Mouse (Mus musculus) inflammation-experienced regulatory T-cells, adult 6 months (primary cell): ENCODE measurements at regions not wholly inside any gene's neighbourhood (a gene's known extent, or its start where the extent isn't known, plus 50 kb on each side); places are given as distances from the start of the nearest gene placed in this dataset.
"Not testable (repeated sequence)": the region's sequence is repeated elsewhere in the genome, so short reads cannot be mapped to it uniquely, and the experiment has no call there.

Source experiments
- ATAC-seq: one replicate; pipeline ENCODE4 v1.8.0; 2017

DNA sequence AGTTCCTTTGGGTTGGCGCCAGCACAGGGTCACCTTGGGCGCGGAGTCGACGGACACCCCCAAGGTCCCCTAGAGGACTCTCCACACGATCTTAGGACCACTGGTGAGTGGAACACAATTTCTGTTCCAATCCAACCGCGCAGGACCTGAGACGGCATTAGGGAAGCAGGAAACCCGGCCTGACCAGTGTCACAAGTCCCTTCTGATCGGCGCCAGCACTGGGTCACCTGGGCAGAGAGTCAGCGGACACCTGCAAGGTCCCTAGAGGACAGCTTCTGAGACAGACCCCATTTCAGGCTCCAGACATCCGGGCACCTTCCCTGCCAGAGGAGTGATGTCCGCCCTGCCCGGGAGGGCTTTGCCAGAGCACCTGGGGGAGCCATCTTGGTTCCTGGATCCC is 74.2 kb upstream of the Cdh13 start:
- ATAC-seq: not testable (repeated sequence)

DNA sequence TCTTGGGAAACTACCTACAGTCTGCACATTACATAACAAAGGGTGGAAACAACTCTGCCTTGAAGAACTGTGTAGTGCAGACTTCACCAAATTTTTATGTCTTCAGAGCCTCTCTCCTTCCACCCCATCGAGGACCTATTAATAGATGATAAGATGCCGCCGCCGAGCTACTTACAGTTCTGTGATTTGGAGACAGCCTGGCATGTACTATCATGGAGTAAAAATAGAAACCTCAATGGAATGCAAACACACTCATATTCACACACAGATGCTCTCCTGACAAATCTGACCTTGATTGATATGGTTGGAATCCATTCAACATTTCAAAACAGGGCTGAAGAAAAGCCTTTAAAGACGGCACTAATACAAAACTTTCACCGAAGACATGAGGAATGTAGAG is 92.7 kb upstream of the Cdh13 start:
- ATAC-seq: no peak

DNA sequence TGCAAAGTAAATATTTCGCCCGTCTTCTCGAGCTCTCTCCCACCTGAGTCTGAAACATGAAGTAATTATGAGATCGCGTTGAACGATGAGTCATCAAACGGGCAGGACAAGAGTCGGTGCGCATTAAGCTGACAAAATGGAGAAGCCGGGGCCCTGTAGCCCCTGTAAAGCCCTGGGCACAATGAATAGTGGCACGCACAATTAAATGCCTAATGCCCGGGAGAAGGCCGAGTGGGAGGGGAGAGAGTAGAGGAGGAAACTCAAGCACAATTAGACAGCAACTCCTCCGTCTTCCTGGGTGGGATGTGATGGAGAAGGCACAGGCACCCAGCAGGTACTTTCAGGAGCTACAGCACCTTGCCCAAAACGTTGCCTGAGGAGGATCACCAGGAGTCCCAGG is 94.3 kb upstream of the Cdh13 start:
- no peak for ATAC-seq

DNA sequence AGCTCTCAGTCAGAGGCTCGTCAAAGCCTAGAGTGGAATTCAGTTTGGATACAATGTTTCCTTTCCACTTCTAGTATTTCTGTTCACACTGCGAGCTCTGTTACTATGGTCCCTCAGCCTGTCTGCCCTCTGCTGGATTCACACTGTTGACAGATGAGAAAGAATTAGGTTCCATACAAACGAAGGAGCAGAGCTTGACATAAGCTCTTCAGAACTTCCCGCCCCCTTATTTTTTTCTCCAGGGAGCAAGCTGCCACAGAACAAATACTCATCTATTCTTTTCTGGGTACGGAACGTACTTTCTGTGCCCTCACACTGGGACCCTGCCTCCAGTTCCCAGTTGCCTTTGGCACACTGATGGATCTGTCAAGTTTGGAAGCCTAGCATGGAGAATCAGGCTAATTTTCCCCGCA is 114.5 kb upstream of the Cdh13 start:
- no peak for ATAC-seq

DNA sequence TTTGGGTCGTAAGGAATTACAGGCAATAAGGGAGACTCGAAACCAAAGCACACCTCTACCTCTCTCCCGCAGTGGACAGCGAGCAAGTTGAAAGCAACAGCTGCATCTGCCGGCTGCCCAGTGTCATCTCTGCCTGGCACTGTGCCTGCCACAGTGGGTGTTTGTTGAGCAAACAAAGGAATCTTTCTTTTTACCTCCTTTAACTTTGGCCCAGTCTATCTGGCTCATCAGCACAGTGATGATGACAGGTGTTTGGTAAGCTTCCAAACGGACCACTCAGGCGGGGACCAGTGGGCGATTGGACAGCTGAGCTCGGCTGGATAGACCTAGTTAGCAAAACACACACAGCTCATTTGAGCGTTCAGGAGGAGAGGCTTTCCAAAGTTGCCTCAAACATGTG is 121.4 kb upstream of the Cdh13 start:
- no peak for ATAC-seq

DNA sequence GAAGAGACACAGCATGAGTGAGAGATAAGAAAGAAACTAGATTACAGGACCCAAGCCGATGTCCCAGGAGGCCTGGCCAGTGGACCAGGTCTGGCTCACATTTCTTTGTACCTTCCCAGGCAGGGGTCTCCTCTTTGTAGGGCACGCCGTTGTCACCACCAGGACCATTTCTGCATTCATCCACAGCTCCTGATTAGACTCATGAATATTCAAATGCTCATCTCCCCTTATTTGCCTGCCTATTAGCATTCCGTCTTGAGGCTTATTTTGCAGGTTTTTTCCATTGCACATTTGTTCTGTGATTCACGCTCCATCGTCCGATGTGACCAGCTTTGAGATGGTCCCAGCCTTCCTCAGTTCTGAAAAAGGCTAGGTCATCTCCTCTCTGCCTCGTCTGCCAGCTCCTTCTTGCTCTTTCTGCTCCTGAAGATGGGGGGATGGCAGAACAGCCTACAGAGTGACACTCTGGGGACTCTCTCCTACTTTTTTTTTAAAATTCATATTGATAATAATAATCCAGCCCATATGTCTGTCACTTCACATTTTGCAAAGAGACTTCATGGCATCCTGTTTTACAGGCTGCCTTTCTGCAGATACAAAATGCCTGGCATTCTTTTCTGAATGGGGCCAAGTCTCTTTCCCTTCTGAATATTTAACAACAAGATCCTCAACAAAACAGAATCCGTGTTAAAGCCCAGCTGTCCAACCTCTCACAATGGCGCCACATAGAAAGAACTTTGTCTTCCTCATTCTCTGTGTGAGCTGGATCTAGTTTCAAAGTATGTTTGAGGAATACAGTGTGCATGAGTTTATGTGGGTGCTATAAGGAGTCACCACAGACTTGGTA is 136.0 kb upstream of the Cdh13 start:
- ATAC-seq: no peak

DNA sequence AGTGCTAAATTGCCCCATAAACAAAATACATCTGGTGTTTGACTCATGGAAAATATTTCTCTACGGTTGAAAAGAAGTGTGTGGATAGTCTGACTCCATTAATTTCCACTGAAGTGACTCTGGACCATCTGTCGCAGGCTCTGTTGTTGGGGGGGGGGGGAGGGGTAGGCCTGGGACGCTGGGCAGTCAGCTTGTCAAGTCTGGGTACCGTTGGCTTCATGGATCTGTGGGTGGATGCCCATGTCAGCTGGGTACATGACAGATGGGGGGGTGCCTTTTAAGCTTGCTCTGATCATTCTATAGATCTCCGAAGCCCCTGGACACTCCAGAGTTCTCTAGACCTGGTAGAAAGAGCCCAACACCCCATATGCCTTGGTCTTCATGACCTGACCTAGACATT is 139.0 kb upstream of the Cdh13 start:
- ATAC-seq: no peak

DNA sequence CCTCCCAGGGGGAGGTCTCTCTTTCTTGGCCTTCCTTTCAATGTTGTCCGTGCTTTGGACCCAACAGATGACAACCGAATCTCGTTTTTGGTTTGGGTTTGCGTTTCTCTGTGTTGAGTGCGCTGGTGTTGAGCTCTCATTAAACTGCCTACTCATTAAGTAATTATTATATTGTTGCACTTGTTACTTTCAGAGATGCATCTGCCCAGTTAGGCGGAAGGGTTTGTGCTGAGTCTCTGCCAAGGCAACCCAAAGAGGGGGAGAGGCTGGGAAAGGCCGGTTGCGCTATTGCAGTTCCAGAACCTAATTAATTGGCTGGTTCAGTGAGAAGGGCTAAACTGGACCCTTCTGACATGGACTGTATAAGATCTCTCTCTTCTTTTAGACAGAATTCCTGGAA is 141.2 kb upstream of the Cdh13 start:
- ATAC-seq: no peak

DNA sequence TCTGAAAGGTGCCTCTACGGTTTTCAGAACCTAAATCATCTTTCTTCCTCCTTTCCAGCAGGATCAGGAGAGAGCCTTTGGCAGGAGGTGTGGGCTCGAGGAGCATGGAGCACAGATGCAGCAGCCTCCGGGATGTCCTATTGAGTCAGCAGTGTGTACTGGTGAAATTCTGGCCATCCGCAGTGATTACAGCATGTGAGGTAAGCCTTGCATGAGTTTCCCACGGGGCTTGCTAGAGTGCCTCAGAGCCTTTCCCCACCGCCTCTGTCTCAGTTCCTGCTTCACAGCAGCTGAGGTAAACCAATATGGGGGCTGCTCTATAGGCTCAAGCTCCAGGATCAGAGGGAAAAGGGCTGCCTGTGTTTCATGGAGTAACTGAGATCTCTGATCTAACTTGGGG is 143.6 kb upstream of the Cdh13 start:
- no peak for ATAC-seq

DNA sequence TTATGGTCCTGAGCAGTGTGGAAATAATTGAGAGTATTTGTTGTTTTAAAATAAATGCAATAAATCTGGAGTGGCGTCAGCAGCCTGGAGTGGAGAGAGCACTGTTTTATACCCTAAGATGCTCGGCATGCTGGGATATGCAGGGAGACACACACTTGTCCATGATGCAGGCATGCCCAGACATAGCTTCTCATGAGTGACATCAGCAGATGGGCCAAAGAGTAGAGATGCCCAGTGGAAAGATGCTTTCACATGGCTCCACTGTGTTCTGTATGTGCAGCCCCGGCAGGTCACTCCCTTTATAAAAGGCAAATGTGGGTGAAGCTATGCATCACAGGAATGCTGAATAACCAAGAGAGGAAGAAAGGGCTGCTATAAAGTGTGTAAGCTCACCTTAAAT is 145.7 kb upstream of the Cdh13 start:
- ATAC-seq: no peak

DNA sequence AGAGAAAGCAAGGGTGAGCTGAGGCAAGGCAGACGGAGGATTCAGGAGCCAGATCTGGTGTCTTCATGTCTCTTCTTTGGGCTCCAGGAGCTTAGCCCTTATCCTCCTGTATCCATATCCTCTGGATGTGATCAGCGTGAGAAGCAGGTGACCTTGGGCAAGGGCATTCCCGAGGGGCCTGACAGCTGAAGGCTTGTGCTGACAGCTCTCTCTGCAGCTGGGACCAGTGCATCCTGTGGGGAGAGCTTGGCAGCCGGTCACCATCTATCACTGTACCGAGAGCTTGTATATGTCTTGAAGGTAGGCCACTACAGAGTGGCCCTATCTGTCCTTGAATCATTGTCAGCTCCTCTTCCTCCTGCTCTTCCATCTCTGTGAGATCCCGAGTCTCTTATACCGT is 158.5 kb upstream of the Cdh13 start:
- no peak for ATAC-seq

DNA sequence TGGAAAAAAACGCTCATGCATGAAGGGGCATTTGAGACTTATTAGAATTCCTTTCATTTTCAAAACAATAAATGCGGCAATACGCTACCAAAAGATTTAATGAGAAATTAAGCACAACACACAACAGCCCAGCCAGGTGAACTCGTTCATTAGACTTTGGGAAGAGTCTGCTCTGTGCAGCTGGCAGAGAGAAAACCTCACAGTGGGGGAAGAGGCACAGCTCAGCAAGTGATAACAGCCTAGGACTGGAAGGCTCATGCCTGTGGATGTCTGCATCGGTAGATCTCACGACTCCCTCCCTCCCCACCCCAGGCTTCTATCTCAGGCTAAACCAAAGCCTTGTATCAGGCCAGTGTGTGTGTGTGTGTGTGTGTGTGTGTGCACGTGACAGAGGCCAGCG is 169.3 kb upstream of the Cdh13 start:
- ATAC-seq: no peak

DNA sequence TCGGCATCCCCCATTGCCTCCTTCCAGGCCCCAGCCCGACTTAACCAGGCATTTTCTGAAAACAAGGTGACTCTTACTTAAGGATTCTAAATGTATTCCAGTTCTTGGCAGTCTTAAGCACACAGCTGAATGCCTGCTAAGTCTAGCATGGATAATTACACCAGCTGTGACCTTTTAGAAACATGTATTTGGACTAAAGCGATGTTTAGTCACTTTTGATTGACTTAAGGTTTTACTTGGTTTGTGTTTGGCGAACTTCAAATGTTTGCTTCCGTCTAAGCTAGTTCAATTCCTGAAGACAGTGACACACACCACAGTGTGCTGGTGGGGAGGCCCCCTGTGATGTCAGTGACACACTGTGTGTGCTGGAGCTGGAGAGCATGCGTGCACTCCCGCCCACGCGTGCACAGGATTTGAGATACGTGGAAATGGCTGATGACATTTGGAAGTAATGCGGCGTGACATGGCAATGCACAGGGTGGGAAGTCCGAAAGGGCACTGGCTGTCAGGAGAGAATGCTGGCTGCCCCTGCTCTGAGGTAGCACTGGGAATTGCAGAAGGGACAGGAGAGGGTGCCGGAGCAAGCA is 179.0 kb upstream of the Cdh13 start:
- no peak for ATAC-seq

DNA sequence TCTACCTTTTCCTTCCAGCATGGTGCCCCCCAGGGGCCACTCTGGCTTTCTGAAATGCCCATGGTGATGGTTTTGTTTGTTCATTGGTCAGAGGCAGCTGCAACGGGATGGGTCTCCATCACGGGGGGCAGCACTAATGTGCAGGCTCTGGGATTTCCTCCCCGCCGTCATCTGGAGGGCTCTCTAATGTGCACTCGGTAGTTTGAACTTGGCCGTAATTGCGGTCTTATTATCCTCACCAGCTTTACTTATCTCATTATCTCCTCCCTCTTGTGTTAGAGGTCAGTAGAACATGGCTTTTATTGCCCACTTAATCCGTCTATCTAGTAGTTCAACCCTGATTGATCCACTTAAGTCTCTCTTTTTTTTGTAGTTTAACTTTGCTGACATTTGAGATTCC is 182.2 kb upstream of the Cdh13 start:
- no peak for ATAC-seq

DNA sequence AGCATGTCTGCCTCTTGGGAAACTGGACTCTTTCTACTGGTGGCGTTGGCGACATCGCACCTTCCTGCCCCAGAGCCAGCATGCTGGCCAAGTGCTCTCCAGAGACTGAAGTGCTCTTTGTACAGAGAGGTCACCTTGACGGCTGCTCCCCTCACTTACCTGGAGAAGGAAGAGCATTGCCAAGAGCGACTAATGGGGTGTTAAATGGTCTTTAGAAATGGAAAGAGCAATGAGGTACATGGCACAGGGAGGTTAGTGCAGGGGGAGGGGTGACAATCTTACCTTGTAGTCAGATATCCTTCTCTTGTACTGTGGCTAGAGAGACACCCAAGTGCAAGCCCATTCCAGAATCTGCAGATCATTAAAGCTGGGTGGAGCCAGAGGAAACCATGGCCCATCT is 220.8 kb upstream of the Cdh13 start:
- no peak for ATAC-seq

DNA sequence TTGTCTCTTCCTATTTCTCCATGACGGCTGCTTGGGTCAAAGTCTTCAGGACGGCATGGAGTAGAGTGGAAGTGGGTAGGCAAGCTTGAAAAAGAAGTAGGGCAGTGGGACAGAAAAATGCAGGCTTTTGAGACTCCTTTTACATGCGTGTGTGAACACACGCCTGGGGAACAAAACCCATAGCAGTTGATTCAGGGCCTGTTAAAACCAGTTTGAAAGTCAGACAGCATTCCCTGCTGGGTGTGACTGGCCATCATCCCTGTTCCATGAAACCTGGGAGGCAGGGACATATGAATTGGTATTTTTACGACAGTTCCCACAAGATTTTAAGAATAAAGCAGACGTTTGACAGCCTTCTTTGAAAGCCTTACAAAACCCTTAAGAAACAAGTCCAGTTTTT is 226.8 kb upstream of the Cdh13 start:
- no peak for ATAC-seq

DNA sequence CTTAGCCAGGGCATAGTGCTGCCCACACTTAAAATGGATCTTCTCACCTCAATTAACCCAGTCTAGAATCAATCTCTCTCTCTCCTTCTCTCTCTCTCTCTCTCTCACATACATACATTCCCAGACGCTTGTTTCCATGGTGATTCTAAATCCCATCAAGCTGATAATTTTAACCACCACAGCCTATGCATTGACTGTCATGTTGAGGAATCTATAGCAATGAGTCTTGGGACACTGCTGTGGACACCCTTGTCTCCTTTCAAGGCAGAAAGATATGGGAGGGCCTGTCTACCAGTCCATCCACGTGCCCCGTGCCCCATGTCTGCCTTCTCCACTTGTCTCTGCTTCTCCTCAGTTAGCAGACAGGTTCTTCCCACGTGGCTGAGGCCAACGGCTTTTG is 228.0 kb upstream of the Cdh13 start:
- ATAC-seq: no peak

DNA sequence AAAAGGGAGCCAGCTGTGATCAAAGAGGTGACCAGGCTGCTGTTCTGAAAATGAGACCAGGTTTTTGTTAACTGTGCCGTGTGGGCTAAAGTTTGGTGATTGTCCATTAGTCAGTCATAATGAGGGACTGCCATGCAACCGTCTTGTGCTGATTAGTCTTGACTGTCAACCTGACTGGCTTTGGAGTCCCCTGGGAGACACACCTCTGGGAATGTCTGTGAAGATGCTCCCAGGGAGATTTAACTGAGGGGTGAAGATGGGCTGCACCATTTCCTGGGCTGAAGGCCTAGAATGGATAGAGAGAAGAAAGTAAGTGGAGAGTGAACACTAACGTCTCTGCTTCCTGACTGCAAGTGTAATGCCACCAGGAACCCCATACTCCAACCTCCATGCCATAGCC is 233.1 kb upstream of the Cdh13 start:
- ATAC-seq: no peak

DNA sequence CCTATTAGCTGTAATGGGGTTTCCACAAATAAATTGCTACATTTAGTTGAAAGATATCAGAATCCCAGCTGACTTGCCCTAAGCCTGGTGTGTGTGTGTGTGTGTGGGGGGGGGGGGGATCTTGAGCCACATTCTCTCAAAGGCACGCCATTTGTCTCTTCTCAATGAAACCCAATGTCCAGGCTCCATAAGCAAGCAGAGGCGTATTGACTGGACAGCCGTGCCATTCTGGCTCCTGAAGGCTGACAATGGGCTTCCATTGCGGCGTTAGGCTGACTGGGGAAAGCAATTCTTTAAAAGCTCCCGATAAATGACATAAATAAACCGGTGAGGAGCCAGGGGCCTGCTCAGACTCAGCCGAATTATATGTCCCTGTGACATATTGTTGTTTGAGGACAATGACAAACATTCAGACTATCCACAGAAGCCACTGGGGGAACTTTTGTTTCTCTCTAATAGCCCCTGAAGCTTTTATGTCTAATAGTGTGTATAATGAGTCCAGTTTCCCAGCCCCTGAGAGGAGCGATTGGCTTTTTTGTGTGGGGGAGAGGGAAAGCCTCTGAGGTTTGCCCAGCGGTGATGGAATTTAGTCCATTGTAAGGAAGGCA is 240.6 kb upstream of the Mphosph6 start:
- ATAC-seq: no peak

DNA sequence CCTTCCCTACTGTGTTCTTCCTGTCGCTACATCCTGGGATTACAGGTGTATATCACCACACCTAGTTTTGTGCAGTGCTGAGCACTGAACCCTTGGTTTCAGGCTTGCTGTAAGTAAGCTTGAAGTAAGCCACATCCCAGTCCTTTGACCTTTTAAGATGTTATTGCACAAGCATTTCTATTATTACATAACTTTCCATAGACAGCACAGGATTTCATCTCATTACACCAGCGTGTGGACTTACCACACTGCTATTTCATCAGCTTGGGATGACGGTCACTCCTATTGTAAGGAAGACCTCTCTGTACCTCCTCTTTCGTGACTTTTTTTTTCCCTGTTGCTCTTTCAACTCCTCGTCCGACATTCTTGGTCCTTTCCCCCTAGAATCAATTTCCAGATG is 239.5 kb upstream of the Mphosph6 start:
- no peak for ATAC-seq

DNA sequence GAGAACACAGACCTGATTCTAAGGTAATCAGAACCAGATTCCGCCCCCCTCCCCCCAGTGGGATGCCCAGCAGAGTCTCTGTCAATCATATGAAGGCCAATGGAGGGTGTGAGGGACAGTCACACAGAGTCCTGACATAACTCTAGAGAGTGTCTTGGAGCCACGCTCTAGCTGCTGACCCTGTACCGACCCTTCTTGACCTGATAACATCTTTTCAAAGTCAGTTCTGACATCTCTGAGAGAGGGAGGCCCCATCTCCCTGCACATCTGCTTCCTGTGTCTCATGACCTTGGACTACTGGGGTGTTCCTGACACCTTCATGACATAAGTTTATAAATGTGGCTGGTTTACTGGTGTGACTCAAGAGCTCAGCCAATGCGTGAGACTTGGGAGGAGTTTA is 236.1 kb upstream of the Mphosph6 start:
- ATAC-seq: no peak

DNA sequence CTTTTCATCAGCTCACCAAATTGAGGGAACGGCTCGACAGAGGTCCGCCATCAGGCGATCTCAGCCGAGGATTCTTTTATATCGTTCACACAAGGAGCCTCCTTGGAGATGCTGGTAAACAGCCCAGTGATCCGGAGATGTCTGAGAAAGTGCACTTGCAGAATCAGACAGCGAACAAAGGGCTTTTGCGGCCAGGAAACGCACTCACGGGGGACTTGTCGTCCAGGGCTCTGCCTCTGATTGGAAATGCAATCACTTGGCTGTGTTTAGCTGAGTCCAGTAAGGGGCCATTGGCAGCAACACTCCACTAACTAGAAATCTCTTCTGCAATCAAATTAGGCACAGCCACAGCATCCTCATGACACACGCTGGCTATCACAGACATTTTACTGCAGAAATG is 232.3 kb upstream of the Mphosph6 start:
- no peak for ATAC-seq

DNA sequence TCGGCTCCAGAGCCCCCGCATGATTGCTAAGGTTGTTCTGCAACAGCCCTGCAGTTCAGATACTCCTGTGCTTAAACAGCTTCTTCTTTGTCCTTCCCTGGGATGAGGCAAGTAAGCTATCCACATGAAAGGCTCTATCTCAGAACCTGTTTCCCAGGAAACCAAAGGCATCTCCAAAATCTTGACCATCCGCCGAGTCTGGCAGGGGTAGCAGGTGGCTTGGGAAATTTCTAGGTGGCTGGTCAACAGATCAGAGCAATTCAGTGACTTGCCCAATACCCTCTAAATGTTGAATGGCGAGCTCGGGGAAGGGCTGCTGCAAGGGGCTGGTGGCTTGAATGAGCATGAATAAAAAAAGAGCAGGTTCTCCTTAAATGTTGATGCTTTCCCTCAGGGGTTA is 229.7 kb upstream of the Mphosph6 start:
- no peak for ATAC-seq

DNA sequence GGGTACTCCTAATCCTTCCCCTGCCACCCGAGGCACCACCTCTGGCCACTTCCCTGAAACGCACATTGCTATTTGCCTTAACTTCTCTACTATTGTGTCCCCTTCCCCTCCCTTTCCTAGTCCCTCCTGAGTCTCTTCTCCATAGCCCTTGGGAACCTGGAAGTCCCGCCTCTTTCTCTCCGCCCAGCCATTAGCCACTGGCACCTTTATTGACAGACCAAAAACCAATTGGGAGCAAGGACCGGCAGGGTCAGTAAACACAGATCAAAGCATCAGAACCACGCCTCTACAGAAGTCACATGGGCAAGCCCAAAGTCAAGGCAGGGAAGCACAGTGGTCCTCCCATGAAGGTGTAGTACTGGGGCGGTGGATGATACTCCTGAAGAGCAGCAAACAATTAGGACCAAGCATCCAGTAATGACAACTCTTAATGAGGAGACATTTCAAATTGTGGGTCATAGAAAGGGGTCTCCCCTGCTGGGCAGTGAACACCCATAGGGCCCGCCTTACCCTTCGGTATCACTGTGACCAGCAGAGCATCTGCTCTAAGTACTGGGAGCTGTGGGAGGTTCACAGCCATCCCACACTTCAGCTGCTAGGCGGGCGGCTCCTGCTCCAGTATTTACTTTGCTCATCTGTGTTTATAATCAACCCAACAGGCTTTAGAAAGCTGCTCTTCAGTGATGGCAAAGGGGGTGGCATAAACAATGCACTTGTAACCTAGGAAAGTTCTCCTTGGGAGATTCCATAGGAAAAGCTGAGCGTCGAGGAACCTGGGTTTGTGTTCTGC is 226.5 kb upstream of the Mphosph6 start:
- ATAC-seq: no peak
